Mouse (Mus musculus) ES-CJ7 (cell line): ENCODE results near the gene Ppp1r16b.
A peak's percentile ranks its signal among the peaks of the same experiment; 100 is the strongest.
"Not testable (repeated sequence)": the region's sequence is repeated elsewhere in the genome, so short reads cannot be mapped to it uniquely, and the experiment has no call there.

Source experiments
- DNase-seq: peaks from one replicate; pipeline ENCODE4 v3.0.0; 2011; ENCODE audit warnings: low read depth, low spot score

The Ppp1r16b gene

GRCm38 (mm10) chr2:158722991-158723551, 57.9 kb downstream of the Ppp1r16b start:
- DNase-seq: no peak

GRCm38 (mm10) chr2:158723806-158724205, 58.6 kb downstream of the Ppp1r16b start:
- DNase-seq: no peak

GRCm38 (mm10) chr2:158726252-158726651, 61.1 kb downstream of the Ppp1r16b start:
- peak; percentile 43 for DNase-seq

DNA sequence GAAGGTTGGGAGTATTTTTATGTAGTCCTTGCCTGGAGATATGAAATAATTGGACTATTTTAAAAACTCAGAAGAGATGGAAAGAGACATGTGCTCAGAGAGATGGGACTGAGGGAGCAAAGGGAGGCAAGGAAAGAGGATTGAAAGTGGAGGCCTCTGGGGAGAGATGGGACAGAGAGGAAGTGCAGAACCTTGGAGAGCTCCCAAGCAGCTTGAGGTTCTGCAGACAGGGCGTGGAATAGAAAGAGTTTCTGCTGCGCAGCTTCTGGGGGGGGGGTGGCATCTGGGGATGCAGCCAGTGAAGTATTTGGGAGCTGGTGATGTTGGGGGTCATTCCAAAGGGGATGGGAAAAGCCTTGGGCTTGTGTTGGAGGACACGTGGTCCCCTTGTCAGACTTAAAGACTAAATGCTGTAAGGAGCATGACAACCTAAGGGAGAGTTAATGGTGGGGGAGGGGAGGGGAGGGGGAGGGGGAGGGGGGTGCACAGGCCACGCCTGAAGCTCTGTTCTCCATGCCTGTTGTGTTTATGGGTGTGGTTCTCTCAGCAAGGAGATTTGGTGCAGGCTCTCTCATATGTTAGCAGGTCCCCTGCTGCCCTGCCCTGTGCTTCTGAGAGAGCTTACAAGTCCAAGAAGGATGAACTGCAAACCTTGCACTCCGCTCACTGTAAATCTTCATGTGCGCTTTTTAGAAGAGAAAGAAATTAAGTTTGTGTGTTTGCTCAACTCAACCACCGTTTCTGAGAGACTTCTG, 63.0 kb downstream of the Ppp1r16b start:
- peak; percentile 62 for DNase-seq

DNA sequence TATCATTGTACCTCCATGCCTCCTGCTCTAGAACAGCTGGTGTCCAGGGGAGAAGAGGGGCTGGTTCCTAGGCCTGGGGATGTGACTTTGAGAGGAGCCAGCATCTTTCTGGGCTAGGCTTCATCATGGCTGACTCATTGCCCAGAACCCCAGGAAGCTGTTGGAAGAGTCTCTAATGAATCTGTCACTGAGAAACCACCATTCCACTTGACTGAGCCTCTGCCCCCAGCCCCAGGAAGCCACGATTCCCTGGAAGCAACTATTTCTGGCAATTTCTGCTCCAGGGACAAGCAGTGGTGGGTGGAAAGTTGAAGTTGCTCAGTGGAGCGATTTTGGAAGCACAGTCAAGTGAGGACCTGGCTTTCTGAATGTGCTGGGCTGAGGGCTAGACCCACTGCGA, 65.7 kb downstream of the Ppp1r16b start:
- DNase-seq: no peak

GRCm38 (mm10) chr2:158732521-158732920, 67.3 kb downstream of the Ppp1r16b start:
- DNase-seq: no peak

- DNase-seq: no peak
Measured at GRCm38 (mm10) chr2:158733136-158733535, 67.9 kb downstream of the Ppp1r16b start.

DNA sequence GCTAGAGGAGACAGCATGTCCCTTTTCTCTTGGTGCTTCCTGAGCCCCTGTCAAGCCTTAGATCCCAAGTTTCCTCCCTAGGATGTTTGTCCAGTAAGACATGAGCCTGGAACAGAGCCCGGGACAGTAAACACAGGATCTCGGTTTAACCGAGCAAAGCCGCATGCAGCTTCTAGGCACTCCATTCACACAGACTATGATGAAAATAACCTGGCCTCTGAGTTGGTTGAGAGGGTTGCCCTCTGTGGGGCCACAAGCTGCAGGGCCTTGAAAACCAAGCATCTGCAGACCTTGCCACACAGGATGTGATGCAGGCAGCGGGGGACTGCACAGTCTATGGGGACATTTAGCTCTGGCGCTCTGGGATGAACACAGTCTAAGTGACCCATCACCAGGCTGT, 68.7 kb downstream of the Ppp1r16b start:
- DNase-seq: no peak

GRCm38 (mm10) chr2:158734500-158735152, 69.4 kb downstream of the Ppp1r16b start:
- no peak for DNase-seq

DNA sequence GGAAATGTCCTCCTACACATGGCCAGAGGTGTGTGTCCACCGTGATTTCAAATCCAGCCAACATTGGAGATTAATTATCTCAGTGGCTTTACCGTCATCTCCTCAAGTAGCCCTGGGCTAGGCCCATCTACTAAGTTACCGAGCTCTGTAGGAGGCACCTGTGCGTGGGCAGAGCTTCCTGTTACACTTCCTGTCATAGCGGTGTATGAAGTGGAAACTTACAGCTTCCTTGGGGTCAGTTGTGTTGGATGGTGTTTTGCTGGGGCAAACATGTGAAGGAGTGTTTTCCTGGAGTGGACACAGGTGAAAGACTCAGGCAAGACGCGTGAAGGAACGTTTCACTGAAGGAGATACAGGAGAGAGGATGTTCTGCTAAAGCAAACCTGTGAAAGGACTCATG, 70.1 kb downstream of the Ppp1r16b start:
- no peak for DNase-seq

- not testable (repeated sequence) for DNase-seq
Measured at GRCm38 (mm10) chr2:158736247-158736646, 71.0 kb downstream of the Ppp1r16b start.

GRCm38 (mm10) chr2:158738591-158738990, 73.4 kb downstream of the Ppp1r16b start:
- DNase-seq: no peak

- DNase-seq: peak; percentile 16
Measured at GRCm38 (mm10) chr2:158739113-158739512, 73.9 kb downstream of the Ppp1r16b start.

- DNase-seq: no peak
Measured at GRCm38 (mm10) chr2:158741011-158741501, 75.9 kb downstream of the Ppp1r16b start.

- no peak for DNase-seq
Measured at GRCm38 (mm10) chr2:158742431-158742830, 77.2 kb downstream of the Ppp1r16b start.

- no peak for DNase-seq
Measured at GRCm38 (mm10) chr2:158743518-158744141, 78.4 kb downstream of the Ppp1r16b start.

DNA sequence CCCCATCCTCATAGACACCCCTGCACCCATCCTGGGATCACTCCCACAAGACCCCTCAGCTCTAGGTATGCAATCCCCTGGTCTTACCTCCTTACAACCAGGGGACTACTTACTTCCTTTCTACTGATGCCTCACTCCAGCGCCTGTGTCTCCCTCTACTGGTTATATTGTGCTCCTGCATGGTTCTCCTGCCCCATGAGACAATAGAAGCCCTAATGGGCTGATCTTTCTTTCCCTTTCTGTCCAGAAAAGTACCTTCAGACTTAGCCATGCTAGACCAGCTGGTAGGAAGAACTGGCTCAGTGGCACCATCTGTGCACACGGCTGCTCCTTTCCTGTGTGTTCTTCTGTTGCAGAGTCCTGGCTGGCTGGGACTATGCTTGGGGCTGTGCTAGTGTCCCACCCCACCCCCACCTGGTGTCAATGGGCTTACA, 79.9 kb downstream of the Ppp1r16b start:
- DNase-seq: peak; percentile 75

GRCm38 (mm10) chr2:158746164-158746563, 81.0 kb downstream of the Ppp1r16b start:
- no peak for DNase-seq

DNA sequence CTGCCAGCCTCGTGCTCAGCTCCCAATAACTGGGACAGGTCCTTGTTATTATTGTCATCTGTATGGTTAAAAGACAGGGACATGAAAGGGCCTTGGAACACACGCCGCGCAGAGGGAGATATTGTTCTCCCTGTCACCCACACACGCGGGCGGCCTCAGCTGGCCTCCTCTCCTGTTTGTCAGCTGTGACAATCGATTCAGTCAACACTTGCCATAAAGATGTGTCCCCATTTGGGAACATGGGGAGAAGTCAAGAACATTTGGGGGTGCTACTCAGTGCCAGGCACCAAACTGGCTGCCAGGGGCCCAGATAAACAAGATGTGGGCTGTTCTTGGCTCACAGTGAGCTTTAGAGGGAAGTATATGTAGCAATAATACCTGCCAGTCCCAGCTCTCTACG, 84.2 kb downstream of the Ppp1r16b start:
- DNase-seq: no peak

DNA sequence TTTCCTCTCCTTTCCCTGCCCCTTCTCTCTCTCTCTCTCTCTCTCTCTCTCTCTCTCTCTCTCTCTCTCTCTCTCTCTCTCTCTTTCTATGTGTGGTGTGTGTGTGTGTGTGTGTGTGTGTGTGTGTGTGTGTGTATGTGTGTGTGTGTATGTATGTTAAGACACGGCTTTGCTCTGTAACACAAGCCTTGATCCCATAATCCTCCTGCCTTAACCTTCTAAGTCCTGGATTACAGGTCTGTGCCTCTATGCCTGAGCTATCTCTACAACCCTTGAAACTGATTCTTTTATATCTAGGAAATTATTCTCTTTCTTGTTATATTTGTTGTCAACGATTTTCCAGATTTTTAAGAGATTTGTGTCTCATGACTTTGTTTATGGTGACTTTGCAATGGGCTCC, 95.0 kb downstream of the Ppp1r16b start:
- DNase-seq: no peak

DNA sequence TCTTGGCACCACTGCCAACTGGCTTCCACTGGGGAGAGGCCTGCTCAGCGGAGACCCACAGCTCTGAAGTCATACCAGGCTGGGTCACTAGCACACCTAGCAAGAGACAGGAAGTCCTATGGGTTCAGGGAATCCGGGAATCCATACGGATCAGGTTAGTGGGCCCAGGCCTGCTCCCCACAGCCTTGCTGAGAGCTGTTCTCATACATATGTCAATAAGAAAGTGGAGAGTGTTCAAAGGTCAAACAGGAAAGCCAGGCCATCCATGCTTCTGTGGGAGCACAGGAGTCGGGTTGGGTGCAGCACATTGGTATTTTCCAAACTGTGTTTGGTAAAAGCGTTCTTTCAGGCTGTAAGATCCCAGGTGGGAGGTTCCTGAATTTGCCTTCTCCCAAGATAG, 97.1 kb downstream of the Ppp1r16b start:
- no peak for DNase-seq

GRCm38 (mm10) chr2:158767742-158768339, 102.6 kb downstream of the Ppp1r16b start, which contains the start of gene Fam83d:
Gene Fam83d (plus strand): TSS chr2:158768093.
- peak; percentile 98 for DNase-seq
